Mouse (Mus musculus) neural tube, embryonic 15.5 days (tissue): ENCODE measurements at regions not wholly inside any gene's neighbourhood (a gene's known extent, or its start where the extent isn't known, plus 50 kb on each side); places are given as distances from the start of the nearest gene placed in this dataset.
A peak's percentile ranks its signal among the peaks of the same experiment; 100 is the strongest.
"Not testable (repeated sequence)": the region's sequence is repeated elsewhere in the genome, so short reads cannot be mapped to it uniquely, and the experiment has no call there.

Experiments used
- ATAC-seq: fragments of 200-750 bp; cut with Nextera tagmentation; 2 replicates; pipeline ENCODE4 v1.8.0; 2017; ENCODE audit warnings: mild to moderate bottlenecking, moderate TSS enrichment, moderate library complexity; ENCODE audit not compliant: low FRiP score
- H3K27ac ChIP-seq: fragments of 300-500 bp; sonication (generic); replicated peaks from 2 replicates; pipeline ENCODE4 v1.5.1; 2015; ENCODE audit warnings: mild to moderate bottlenecking, inconsistent platforms
- H3K27me3 ChIP-seq: fragments of 300-500 bp; sonication (generic); replicated peaks from 2 replicates; pipeline ENCODE4 v1.6.1; 2015; ENCODE audit warnings: inconsistent platforms
- H3K36me3 ChIP-seq: fragments of 300-500 bp; sonication (generic); 2 replicates; pipeline ENCODE4 v1.6.1; 2015; ENCODE audit warnings: inconsistent platforms
- H3K4me1 ChIP-seq: fragments of 300-500 bp; sonication (generic); 2 replicates; pipeline ENCODE4 v1.6.1; 2015; ENCODE audit warnings: inconsistent platforms
- H3K4me2 ChIP-seq: fragments of 300-500 bp; sonication (generic); 2 replicates; pipeline ENCODE4 v1.6.1; 2015; ENCODE audit warnings: inconsistent platforms, mild to moderate bottlenecking, moderate library complexity
- H3K4me3 ChIP-seq: fragments of 300-500 bp; sonication (generic); replicated peaks from 2 replicates; pipeline ENCODE4 v1.5.1; 2015; ENCODE audit warnings: mild to moderate bottlenecking, inconsistent platforms
- H3K9ac ChIP-seq: fragments of 300-500 bp; sonication (generic); replicated peaks from 2 replicates; pipeline ENCODE4 v1.6.1; 2015; ENCODE audit warnings: mild to moderate bottlenecking, inconsistent platforms
- H3K9me3 ChIP-seq: fragments of 300-500 bp; sonication (generic); replicated peaks from 2 replicates; pipeline ENCODE4 v1.6.1; 2016; ENCODE audit warnings: inconsistent platforms
- WGBS: fragments of 180-500 bp; shearing (Covaris S2); methylation state at CpG from one replicate; pipeline ENCODE4 v1.1.7; 2015; ENCODE audit warnings: mixed read lengths; 5-methylcytosine and 5-hydroxymethylcytosine counted together

- Histone ChIP-seq H3K9ac (no peak overlapping the region), H3K36me3 (no peaks in the 10 kb centered on the region), H3K27ac (no peak overlapping the region), H3K9me3 (no peaks in the 10 kb centered on the region), H3K4me1 (no peaks in the 10 kb centered on the region), H3K4me2 (no peak overlapping the region), H3K27me3 (no peaks in the 10 kb centered on the region), H3K4me3 (no peak overlapping the region)
- 33% methylated on average over 2 of the region's 2 CpGs for WGBS
- ATAC-seq: peak; percentile 41; the same call in 1 of the 2 replicates
These were observed 739.4 kb downstream of the Tbl1xr1 start for GRCm38 (mm10) chr3:22815842-22816241.

GRCm38 (mm10) chr3:22826485-22826884 is 750.0 kb downstream of the Tbl1xr1 start:
- no peak for ATAC-seq
- no peaks in the 10 kb centered on the region for H3K9me3 ChIP-seq
- WGBS: 84% methylated on average over 4 of the region's 4 CpGs
- H3K27me3 ChIP-seq: no peaks in the 10 kb centered on the region
- no peaks in the 10 kb centered on the region for H3K4me1 ChIP-seq
- H3K9ac ChIP-seq: no peak overlapping the region
- H3K4me3 ChIP-seq: no peak overlapping the region
- H3K36me3 ChIP-seq: no peaks in the 10 kb centered on the region
- H3K27ac ChIP-seq: no peak overlapping the region
- no peak overlapping the region for H3K4me2 ChIP-seq

DNA sequence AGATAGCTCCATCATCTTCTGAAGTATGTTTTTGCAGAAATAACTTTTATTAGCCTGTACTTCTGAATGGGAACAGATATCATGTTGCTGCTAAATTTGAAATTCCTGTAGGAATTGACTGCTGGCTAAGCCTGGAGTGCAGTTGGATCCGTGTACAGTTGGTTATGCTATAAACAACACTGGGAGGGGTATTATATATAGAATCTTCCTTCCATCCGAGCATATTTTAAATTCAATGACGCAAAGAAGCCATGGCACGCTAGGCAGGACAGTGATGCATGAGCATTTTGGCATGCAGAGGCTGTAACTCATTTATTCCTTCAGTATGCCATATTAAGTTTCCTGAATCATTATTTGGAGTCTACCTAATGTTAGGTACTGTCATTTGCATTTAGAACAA is 762.5 kb downstream of the Tbl1xr1 start:
- Histone ChIP-seq H3K9me3 (no peaks in the 10 kb centered on the region), H3K27me3 (no peaks in the 10 kb centered on the region), H3K9ac (no peak overlapping the region), H3K36me3 (no peaks in the 10 kb centered on the region), H3K27ac (no peak overlapping the region), H3K4me3 (no peak overlapping the region), H3K4me2 (no peak overlapping the region), H3K4me1 (no peaks in the 10 kb centered on the region)
- WGBS: 76% methylated on average over 4 of the region's 4 CpGs
- ATAC-seq: no peak

DNA sequence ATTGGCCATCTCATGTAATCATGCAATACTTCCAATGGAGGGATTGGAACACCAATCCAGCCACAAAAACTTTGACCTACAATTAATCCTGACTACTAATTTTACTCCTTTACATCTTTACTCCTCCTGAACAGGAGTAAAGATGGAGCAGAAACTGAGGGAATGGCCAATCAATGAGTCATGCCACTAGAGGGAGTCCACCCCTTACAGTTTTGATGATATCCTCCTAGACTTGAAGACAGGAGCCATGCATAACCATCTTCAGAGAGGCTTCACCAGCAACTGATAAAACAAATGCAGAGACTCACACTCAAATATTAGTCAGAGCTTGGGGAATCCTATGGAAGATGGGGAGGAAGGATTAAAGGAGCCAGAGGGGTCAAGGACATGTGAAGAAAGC is 774.0 kb downstream of the Tbl1xr1 start:
- Histone ChIP-seq H3K4me2 (no peak overlapping the region), H3K36me3 (no peaks in the 10 kb centered on the region)

GRCm38 (mm10) chr3:22863595-22863994 is 787.1 kb downstream of the Tbl1xr1 start:
- WGBS: 87% methylated on average over 2 of the region's 2 CpGs
- no peak for ATAC-seq
- H3K9ac ChIP-seq: no peak overlapping the region
- no peak overlapping the region for H3K27ac ChIP-seq
- H3K36me3 ChIP-seq: no peaks in the 10 kb centered on the region
- no peak overlapping the region for H3K4me2 ChIP-seq
- H3K27me3 ChIP-seq: no peaks in the 10 kb centered on the region
- H3K9me3 ChIP-seq: no peaks in the 10 kb centered on the region
- H3K4me3 ChIP-seq: no peak overlapping the region
- H3K4me1 ChIP-seq: no peaks in the 10 kb centered on the region

More for the DNA sequence above, 774.0 kb downstream of the Tbl1xr1 start:
- Histone ChIP-seq H3K4me1 (no peaks in the 10 kb centered on the region), H3K9ac (no peak overlapping the region), H3K4me3 (no peak overlapping the region), H3K9me3 (no peaks in the 10 kb centered on the region), H3K27ac (no peak overlapping the region), H3K27me3 (no peaks in the 10 kb centered on the region)
- no peak for ATAC-seq

DNA sequence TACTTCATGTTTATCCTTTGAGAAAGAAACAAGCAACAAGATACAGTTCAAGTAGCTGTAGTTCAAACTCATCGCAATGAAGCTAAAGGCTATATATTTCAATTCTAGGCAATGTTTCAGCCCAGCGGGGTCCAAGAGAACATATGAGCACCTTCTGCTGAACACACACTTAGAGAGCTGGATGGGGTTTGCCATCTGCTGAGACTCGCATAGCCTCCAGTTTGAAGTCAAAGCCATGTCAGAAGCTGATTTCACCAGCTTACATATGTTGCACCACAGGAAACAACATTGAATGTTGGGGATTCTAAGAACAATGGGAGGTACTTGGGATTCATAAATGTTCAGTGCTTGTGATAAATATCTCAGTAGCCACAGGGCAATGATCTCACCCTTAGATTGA is 801.4 kb downstream of the Tbl1xr1 start:
- Histone ChIP-seq H3K4me3 (no peak overlapping the region), H3K9me3 (no peaks in the 10 kb centered on the region), H3K4me1 (no peaks in the 10 kb centered on the region), H3K9ac (no peak overlapping the region), H3K36me3 (no peaks in the 10 kb centered on the region), H3K27me3 (no peaks in the 10 kb centered on the region), H3K4me2 (no peak overlapping the region), H3K27ac (no peak overlapping the region)
- WGBS: 86% methylated on average over 3 of the region's 3 CpGs
- ATAC-seq: no peak

GRCm38 (mm10) chr3:22892735-22893134 is 816.3 kb downstream of the Tbl1xr1 start:
- ATAC-seq: no peak
- Histone ChIP-seq H3K4me1 (no peaks in the 10 kb centered on the region), H3K9me3 (no peaks in the 10 kb centered on the region), H3K4me3 (no peak overlapping the region), H3K4me2 (no peak overlapping the region), H3K9ac (no peak overlapping the region), H3K27me3 (no peaks in the 10 kb centered on the region), H3K36me3 (no peaks in the 10 kb centered on the region), H3K27ac (no peak overlapping the region)
- whole genome bisulfite sequencing: 81% methylated on average over 1 of the region's 1 CpGs

DNA sequence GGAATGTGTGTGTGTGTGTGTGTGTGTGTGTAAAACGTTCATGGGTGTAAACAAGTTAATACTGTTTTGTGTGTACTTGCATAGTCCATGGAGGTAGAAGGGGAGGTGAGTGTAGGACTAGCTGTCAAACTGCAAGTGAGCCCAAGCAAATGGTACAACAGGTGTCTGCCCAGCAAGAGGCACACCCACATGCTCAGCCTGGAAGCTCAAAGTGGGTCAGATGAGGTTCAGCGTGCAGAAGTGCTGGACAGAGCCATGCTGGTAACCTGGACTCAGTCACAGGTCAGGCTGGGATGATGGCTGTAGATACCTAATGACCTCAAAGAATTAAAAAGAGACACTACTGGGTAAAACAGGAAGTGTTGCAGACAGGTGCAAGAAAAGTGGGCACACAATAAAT is 821.2 kb downstream of the Tbl1xr1 start:
- Histone ChIP-seq H3K9ac (no peak overlapping the region), H3K4me2 (no peak overlapping the region), H3K4me1 (no peaks in the 10 kb centered on the region), H3K9me3 (no peaks in the 10 kb centered on the region), H3K36me3 (no peaks in the 10 kb centered on the region), H3K27ac (no peak overlapping the region), H3K27me3 (no peaks in the 10 kb centered on the region), H3K4me3 (no peak overlapping the region)
- WGBS: 78% methylated on average over 2 of the region's 2 CpGs
- no peak for ATAC-seq

DNA sequence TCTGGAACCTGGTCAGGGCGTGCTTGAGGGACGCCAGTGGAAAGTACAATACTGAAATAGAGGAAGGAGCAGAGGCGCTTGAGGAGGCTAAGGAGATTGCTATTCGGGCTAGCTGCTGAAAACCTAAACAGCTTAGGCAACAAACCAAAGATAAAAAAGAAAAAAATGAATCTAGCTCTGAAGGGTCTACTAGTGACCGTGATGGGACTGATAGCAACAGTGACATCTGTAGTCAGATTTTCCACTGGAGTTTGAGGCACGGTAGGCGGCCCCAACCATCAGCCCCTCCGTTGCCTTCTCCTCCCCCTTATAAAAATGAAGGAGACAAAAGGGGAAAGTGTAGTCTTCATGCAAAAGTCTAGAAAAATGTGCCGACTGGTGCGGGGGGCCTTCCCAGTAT is 824.5 kb downstream of the Tbl1xr1 start:
- ATAC-seq: no peak
- Histone ChIP-seq H3K9me3 (no peaks in the 10 kb centered on the region), H3K4me3 (no peak overlapping the region), H3K27me3 (no peaks in the 10 kb centered on the region), H3K4me2 (no peak overlapping the region), H3K27ac (no peak overlapping the region), H3K36me3 (no peaks in the 10 kb centered on the region), H3K9ac (no peak overlapping the region), H3K4me1 (no peaks in the 10 kb centered on the region)
- WGBS: 94% methylated on average over 10 of the region's 10 CpGs

GRCm38 (mm10) chr3:22928970-22929369 is 852.5 kb downstream of the Tbl1xr1 start:
- Histone ChIP-seq H3K9me3 (no peaks in the 10 kb centered on the region), H3K9ac (no peak overlapping the region), H3K27me3 (no peaks in the 10 kb centered on the region), H3K4me2 (no peak overlapping the region), H3K4me1 (no peaks in the 10 kb centered on the region), H3K27ac (no peak overlapping the region), H3K36me3 (no peaks in the 10 kb centered on the region), H3K4me3 (no peak overlapping the region)
- WGBS: 86% methylated on average over 3 of the region's 3 CpGs
- ATAC-seq: no peak

DNA sequence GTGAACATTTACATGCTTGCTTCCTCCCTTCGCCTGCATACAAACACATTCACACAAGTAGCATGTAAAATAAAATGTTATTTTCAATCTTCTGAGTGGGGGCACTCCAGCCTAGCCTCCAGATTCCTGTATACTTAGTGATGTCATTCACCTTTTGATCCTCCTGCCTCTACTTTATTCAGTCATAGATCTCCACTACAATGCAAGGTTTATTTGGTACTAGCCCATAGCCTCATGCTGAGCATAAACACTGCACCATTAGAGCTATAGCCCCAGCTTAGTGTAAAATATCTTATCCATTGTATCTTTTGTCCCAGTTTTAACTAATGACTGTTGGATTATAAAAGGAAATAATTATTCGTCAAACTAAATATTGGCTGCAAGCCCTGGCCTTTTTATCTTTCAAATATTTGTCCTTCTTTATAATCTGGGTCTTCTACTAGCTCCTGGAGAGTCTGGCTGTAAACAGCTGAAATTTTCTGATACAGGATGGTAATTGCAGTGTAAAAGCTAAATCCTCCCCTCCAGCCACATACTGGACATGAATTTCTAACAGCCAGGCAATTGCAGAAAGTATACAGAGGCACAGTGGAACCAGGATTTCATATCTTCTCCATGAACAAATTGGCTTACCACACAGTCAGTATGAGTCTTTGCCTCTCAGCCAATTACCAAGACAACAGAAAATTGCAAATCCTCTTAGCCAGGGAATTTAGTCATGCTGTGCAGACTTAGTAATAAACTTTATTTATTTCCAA is 853.5 kb downstream of the Tbl1xr1 start:
- Histone ChIP-seq H3K4me1 (no peaks in the 10 kb centered on the region), H3K27ac (no peak overlapping the region), H3K36me3 (no peaks in the 10 kb centered on the region), H3K4me2 (no peak overlapping the region), H3K9ac (no peak overlapping the region), H3K9me3 (no peaks in the 10 kb centered on the region), H3K27me3 (no peaks in the 10 kb centered on the region), H3K4me3 (no peak overlapping the region)
- 91% methylated on average over 2 of the region's 2 CpGs for WGBS
- no peak for ATAC-seq

DNA sequence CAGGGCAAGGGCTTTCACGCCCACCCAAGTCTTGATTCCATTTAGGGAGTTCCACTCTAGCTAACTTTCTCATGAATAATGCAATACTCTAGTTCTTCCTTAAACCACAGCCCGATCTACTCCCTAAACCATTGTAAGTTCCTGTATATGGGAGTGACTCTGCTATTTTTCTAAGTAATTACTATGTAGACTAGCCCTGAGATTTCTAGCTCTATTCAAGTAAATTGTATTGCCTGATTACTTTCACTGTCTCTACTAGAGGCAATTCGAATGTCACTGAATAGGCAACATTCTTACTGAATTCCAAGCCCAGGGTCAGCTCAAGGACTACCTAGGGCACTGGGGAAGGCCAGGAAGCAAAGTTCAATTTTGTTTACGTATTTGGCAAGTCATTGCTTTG is 869.2 kb downstream of the Tbl1xr1 start:
- not testable (repeated sequence) for H3K4me3 ChIP-seq, H3K9ac ChIP-seq, H3K4me2 ChIP-seq, H3K36me3 ChIP-seq, H3K4me1 ChIP-seq, H3K9me3 ChIP-seq, H3K27me3 ChIP-seq, H3K27ac ChIP-seq, ATAC-seq
- 80% methylated on average over 4 of the region's 4 CpGs for WGBS
